Mouse (Mus musculus): ENCODE results near the gene Zbed6.

- no peak for TF ChIP-seq CTCF (IDR thresholded peaks at IDR 0.05; ENCODE audit: extremely low read depth, insufficient read depth, insufficient read length, insufficient replicate concordance)
- TF ChIP-seq POLR2A (IDR thresholded peaks at IDR 0.05; ENCODE audit: low read depth, low read length), result no peak
Observed at GRCm38 (mm10) chr1:133709292-133709691, 48.6 kb upstream of the Zbed6 start.
